Mouse (Mus musculus) cerebellum, postnatal 25 days (tissue): Measurements from ENCODE around the gene Mettl27.
A peak's percentile ranks its signal among the peaks of the same experiment; 100 is the strongest.
"Not testable (repeated sequence)": the region's sequence is repeated elsewhere in the genome, so short reads cannot be mapped to it uniquely, and the experiment has no call there.

ENCODE experiments used
- DNase-seq, 2 experiments: peaks; one replicate each; pipeline ENCODE4 v3.0.0; 2021; ENCODE audit warnings: mixed read lengths in 2 of 2

Mettl27 gene

GRCm38 (mm10) chr5:134959114-134959513, 26.9 kb downstream of the Mettl27 start:
- DNase-seq, result peak in 1 of 2 experiments; percentile 26

GRCm38 (mm10) chr5:134960430-134960829, 28.3 kb downstream of the Mettl27 start:
- DNase-seq, result no peak

GRCm38 (mm10) chr5:134961519-134961918, 29.4 kb downstream of the Mettl27 start:
- DNase-seq, result no peak

GRCm38 (mm10) chr5:134963546-134963945, 31.4 kb downstream of the Mettl27 start:
- DNase-seq, result no peak

- DNase-seq, result not testable (repeated sequence)
These were observed 32.5 kb downstream of the Mettl27 start for GRCm38 (mm10) chr5:134964655-134965054.

GRCm38 (mm10) chr5:134965473-134965851, 33.3 kb downstream of the Mettl27 start:
- DNase-seq, result peak; percentile 68 to 85

- DNase-seq, result peak; percentile 57 to 58
These were observed 34.0 kb downstream of the Mettl27 start for GRCm38 (mm10) chr5:134965852-134966821.

GRCm38 (mm10) chr5:134967164-134967944, 35.2 kb downstream of the Mettl27 start:
- DNase-seq, result no peak

GRCm38 (mm10) chr5:134970671-134971070, 38.5 kb downstream of the Mettl27 start:
- no peak for DNase-seq

GRCm38 (mm10) chr5:134973081-134973480, 40.9 kb downstream of the Mettl27 start:
- no peak for DNase-seq

GRCm38 (mm10) chr5:134973526-134973925, 41.4 kb downstream of the Mettl27 start:
- DNase-seq, result no peak

GRCm38 (mm10) chr5:134974294-134974693, 42.1 kb downstream of the Mettl27 start:
- no peak for DNase-seq

GRCm38 (mm10) chr5:134974921-134975320, 42.8 kb downstream of the Mettl27 start:
- DNase-seq, result no peak

GRCm38 (mm10) chr5:134976164-134976563, 44.0 kb downstream of the Mettl27 start:
- DNase-seq, result no peak

- DNase-seq, result no peak
These were observed 44.5 kb downstream of the Mettl27 start for GRCm38 (mm10) chr5:134976577-134977250.

- DNase-seq, result no peak
These were observed 45.7 kb downstream of the Mettl27 start for GRCm38 (mm10) chr5:134977837-134978236.

- DNase-seq, result no peak
These were observed 49.0 kb downstream of the Mettl27 start for GRCm38 (mm10) chr5:134981149-134981548.

- DNase-seq, result no peak
These were observed 50.9 kb downstream of the Mettl27 start for GRCm38 (mm10) chr5:134983111-134983510.

GRCm38 (mm10) chr5:134983771-134984170, 51.6 kb downstream of the Mettl27 start:
- DNase-seq, result no peak

GRCm38 (mm10) chr5:134985633-134986297, 53.6 kb downstream of the Mettl27 start, which contains the start of gene Cldn3:
TSS of gene Cldn3 (plus strand) at chr5:134986214.
- DNase-seq, result peak in 1 of 2 experiments; percentile 15

GRCm38 (mm10) chr5:134986298-134987268, 54.4 kb downstream of the Mettl27 start:
- DNase-seq, result peak in 1 of 2 experiments; percentile 27
